Mouse (Mus musculus): ENCODE results near the gene Nmb. TPM values are rescaled to one million over a fixed set of nuclear protein-coding genes. Genes with fewer than 3 reads are reported as not detected.
"Not testable (repeated sequence)": the region's sequence is repeated elsewhere in the genome, so short reads cannot be mapped to it uniquely, and the experiment has no call there.

The Nmb gene
- 1 to 10 TPM; 4.2 to 5.6 TPM for total RNA-seq (2021)
- long read RNA-seq, experiment 1, partial matches to known transcripts: 0 of 4 reads
- long read RNA-seq, experiment 1, other reads (novel, unspliced or antisense): 0 of 4 reads
- long read RNA-seq, experiment 2, partial matches to known transcripts: 0 of 1 reads
- long read RNA-seq, experiment 2, other reads (novel, unspliced or antisense): 0 of 1 reads

- DNase-seq (ENCODE audit: low spot score in 2 of 2): peak in 1 of 2 experiments; percentile 37
Measured at GRCm38 (mm10) chr7:80904921-80905515, at the start of gene Nmb. Gene Nmb, minus strand, starts transcription at chr7:80905076.

GRCm38 (mm10) chr7:80954251-80954650, 49.4 kb upstream of the Nmb start:
- no peak for DNase-seq (ENCODE audit: low spot score in 2 of 2)

- DNase-seq (ENCODE audit: low spot score in 2 of 2): no peak
Measured at GRCm38 (mm10) chr7:80952140-80952539, 47.3 kb upstream of the Nmb start.

- no peak for DNase-seq (ENCODE audit: low spot score in 2 of 2)
Measured at GRCm38 (mm10) chr7:80951461-80951860, 46.6 kb upstream of the Nmb start.

GRCm38 (mm10) chr7:80947445-80948350, 42.8 kb upstream of the Nmb start, which contains the start of gene Sec11a:
Gene Sec11a, minus strand, starts transcription at chr7:80947780.
- peak; percentile 73 to 87 for DNase-seq (ENCODE audit: low spot score in 2 of 2)

GRCm38 (mm10) chr7:80939808-80940207, 34.9 kb upstream of the Nmb start:
- DNase-seq (ENCODE audit: low spot score in 2 of 2): no peak

GRCm38 (mm10) chr7:80937304-80937666, 32.4 kb upstream of the Nmb start:
- not testable (repeated sequence) for DNase-seq (ENCODE audit: low spot score in 2 of 2)

GRCm38 (mm10) chr7:80936617-80937303, 31.9 kb upstream of the Nmb start:
- not testable (repeated sequence) for DNase-seq (ENCODE audit: low spot score in 2 of 2)

GRCm38 (mm10) chr7:80935834-80936233, 31.0 kb upstream of the Nmb start:
- DNase-seq (ENCODE audit: low spot score in 2 of 2): no peak

GRCm38 (mm10) chr7:80932777-80933176, 27.9 kb upstream of the Nmb start:
- DNase-seq (ENCODE audit: low spot score in 2 of 2): no peak

- DNase-seq (ENCODE audit: low spot score in 2 of 2): no peak
Measured at GRCm38 (mm10) chr7:80931618-80932207, 26.8 kb upstream of the Nmb start.

GRCm38 (mm10) chr7:80923165-80923564, 18.3 kb upstream of the Nmb start:
- DNase-seq (ENCODE audit: low spot score in 2 of 2): no peak

GRCm38 (mm10) chr7:80919647-80920008, 14.8 kb upstream of the Nmb start:
- no peak for DNase-seq (ENCODE audit: low spot score in 2 of 2)

GRCm38 (mm10) chr7:80918982-80919646, 14.2 kb upstream of the Nmb start:
- no peak for DNase-seq (ENCODE audit: low spot score in 2 of 2)

GRCm38 (mm10) chr7:80917916-80918465, 13.1 kb upstream of the Nmb start:
- no peak for DNase-seq (ENCODE audit: low spot score in 2 of 2)

- DNase-seq (ENCODE audit: low spot score in 2 of 2): no peak
Measured at GRCm38 (mm10) chr7:80912496-80912895, 7.6 kb upstream of the Nmb start.

- no peak for DNase-seq (ENCODE audit: low spot score in 2 of 2)
Measured at GRCm38 (mm10) chr7:80911053-80911452, 6.2 kb upstream of the Nmb start.

GRCm38 (mm10) chr7:80903625-80904422, 1.1 kb downstream of the Nmb start:
- no peak for DNase-seq (ENCODE audit: low spot score in 2 of 2)

GRCm38 (mm10) chr7:80901541-80902274, 3.2 kb downstream of the Nmb start:
- no peak for DNase-seq (ENCODE audit: low spot score in 2 of 2)
